Mouse (Mus musculus) mature B cell (primary cell): ENCODE measurements around the gene Hsh2d.

Source experiments
- in situ Hi-C: fragments of 300-500 bp; cut with MboI; formaldehyde crosslinking; loops from 2 replicates; pipeline ENCODE4 v1.14.3; 2019

Gene Hsh2d

DNA sequence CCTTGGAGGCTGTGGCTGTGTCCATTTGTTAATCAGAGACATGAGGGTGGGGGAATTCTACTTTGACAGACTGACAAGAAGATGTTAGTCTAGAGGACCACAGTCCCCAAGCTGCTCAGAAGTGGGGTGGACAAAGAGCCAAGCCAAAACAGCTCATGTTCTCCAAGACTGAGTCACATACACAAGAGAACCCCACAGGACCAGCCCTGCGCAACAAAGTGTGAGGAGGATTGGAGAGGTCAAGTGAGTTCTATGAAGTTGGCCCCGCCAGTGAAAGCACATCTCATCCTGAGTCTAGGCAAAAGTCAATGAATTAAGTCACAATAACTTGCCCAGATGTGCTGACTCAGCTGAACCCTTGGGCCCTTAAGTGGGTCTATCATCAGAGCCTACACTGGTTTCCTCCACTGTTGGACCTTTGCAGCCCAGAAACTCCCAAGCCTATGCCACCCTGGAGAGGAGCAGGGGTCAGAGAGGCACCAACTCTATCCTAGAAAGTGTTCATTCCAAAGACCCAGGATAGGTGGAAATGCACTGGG, 1.6 kb upstream of the Hsh2d start:
- in situ Hi-C loops = no loop called here

DNA sequence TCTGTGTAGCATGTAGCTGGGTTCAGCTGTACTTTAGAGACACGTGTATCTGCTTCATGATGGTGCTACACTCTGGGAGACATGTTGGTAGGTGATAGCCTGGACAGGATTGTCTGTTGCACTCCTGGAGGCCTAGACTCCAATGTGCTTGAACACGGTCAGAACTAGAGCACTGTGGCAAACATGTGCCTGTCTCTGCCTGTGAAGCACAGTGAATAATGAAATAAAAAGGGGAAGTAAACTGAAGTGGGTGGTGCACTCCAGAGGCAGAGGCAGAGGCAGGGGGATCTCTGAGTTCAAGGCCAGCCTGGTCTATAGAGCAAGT, 739 bp downstream of the Hsh2d start:
- in situ Hi-C loops = no loop called here

DNA sequence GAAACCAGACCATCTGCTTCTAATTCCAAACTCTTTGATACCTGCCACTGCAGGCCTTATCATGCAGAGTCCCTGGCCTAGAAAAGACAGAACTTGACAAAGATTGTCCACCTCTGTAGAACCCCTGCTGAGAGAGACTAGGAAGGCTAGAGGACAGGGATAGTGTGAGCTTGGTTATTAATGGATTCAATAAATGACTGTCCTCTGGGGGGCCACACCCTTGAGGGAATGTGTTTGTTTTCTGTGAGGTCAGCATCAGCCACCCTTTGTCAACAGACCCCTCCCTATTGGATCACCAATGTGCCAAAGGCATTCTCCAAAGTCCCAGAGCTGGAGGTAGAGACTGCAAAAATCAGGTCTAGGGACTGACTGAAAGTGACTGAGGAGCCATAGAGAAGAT, 2.6 kb downstream of the Hsh2d start:
- in situ Hi-C loops = no loop called here

DNA sequence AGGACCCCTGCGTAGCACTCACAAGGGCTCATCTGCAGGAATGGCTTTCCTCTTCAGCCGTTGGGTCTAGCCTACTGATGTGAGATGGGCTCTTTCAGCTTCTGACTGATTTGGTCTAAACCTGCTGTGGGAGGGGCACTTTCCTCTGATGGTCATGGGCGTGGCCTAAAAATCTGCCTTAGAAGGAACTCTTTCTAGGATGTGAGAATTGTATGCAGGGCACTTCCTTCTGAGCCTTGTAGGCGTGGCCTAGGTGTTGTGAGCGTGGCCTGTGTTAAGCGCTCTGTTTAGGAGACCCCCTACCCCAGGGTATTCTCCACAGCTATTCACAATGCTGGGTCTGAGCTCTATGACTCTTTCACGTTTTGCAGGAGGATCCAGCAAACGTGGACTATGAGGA, 8.6 kb downstream of the Hsh2d start:
- in situ Hi-C loops = no loop called here

DNA sequence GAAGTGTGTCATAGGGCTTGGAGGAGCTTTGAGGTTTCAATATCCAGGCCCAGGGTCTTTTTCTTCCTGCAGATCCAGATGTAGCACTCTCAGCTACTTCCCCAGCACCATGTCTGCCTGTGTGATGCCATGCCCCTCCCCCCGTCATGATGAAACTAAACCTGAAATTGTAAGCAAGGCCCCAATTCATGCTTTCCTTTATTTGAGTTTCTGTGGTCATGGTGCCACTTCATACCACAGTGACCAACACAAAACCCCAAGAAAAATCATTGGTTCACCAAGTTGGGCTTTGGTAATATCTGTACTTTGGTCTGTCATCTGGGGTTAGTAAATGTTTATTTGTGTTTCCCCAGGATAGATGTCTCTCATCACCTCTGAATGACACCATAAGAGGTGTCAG, 19.1 kb downstream of the Hsh2d start:
- in situ Hi-C loops = no loop called here

DNA sequence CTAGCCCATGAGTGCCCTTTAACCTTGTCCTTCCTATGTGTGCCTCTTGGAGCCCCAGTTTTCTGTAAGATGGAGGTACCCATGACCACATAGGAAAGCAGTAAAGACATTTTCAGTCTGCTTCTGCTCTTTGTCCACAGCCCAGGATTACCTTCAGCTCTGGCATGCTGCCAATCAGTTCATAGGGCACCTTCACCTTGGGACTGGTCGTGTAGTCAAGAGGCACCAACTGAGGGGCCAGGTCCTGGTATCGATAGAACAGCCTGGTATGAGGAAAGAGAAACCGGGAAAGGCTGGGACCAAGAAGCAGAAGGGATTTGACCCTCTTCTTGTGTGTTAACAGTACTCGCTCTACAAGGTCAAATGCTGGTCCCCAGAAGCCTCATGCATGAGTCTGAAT, 20.8 kb downstream of the Hsh2d start:
- in situ Hi-C loops = no loop called here

DNA sequence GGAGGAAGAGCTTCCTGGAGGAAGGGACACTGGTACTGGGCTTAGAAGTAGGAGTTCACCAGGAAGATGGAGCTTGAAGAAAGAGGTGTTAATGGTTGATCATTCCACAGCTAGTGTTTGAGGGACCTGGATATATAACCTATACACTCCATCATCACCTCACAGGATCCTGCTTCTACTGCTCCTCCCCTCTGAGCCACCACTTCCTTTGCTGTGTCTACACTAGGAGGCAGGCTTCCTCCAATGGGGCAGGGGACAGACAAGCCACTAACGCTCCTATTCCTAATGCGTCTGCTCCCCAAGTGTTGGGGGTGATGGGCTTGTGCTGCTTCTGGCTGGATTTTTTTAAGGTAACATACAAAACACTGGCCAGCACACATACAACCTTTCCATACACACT, 21.3 kb downstream of the Hsh2d start:
- in situ Hi-C loops = no loop called here

DNA sequence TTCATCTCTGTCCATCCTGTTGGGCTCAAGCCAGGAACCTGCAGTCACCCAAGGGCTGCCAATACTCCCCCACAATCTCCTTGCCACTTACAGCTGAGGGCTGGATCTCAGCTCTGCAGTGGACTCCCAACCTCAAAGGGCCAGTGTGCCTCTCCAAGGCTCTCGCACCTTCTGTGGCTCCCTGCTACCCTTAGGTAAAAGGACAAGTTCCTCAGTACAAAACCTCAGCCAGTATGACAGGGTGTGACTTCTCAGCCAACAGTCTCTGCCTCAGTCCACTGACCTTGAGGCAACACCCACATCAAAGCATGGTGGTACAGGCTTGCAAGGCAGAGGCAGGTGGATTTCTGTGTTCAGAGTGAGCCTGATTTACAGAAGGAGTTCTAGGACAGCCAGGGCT, 22.4 kb downstream of the Hsh2d start:
- in situ Hi-C loops = no loop called here

DNA sequence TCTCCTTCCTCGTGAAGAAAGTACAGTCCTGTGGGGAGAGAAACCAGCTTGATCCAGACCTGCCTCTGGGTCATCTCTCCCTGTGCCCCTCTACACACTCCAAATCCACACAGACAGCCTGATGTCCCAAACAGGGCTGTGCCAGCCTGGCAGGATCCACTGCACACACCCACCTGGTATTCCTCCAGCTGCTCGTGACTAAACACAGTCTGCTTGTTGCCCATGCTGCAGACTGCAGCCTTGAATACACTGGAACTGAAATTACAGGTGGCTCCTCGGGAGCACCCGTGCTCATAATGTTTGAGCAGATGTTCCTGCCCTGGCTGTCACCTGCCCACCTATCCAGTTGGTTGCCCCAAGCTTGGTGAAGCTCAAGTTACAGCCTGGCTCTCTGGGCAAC, 23.3 kb downstream of the Hsh2d start, which contains the start of gene Cib3:
Cib3 (minus strand) TSS at position 87 of the 400 bp plus-strand sequence.
- in situ Hi-C loops = no loop called here

DNA sequence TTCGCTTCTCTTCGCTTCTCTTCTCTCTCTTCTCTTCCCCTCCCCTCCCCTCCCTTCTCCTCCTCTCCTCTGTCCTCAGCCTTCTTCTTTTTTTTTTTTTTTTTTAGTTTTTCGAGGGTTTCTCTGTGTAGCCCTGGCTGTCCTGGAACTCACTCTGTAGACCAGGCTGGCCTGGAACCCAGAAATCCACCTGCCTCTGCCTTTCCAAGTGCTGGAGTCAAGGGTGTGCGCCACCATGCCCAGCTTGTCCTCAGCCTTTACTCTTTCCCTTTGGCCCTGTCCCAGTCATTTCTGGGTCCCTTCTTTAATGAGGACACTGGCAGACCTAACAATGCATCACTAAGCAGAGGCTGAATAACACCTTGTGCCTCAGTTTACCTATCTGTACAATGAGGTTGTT, 24.1 kb downstream of the Hsh2d start, which contains the start of gene Gm11034:
Gm11034 (minus strand) TSS at position 101 of the 400 bp plus-strand sequence.
- in situ Hi-C loops = no loop called here

DNA sequence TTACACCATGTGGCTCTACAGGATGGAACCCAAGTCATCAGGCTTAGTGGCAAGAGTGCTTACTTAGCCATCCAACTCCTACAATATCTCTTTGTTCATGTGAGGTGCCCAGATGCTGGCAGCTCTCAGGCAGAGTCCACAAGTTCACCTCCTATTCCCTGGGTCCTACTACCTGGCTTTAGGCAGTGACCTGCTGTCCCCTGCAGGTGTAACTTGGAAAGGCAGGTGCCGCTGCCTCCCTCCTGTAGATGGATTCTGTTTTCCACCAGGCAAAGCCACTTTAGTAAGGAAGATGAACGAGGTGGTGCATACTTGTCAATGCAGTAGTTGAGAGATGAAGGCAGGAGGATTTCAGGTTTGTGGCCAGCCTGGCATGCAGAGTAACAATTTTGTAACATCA, 25.6 kb downstream of the Hsh2d start:
- in situ Hi-C loops = no loop called here

DNA sequence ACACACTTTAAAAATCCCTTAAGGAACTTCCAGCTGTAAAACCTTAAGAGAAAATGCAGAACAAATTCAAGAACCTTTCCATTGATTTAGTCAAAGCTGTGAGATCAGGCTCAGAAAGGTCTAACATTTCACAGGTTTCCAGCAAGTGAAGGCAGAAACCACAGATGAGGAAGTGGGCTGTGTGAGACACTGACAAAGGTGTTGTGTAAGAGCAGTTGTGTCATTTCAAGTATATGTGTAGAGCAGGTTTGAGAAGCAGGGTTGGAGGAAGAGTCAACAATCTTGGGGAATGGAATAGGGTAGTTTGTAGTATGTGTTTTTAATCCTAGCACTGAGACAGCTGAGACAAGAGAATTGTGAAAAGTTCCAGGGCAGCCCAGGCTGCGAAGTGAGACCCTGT, 26.4 kb downstream of the Hsh2d start:
- in situ Hi-C loops = no loop called here

DNA sequence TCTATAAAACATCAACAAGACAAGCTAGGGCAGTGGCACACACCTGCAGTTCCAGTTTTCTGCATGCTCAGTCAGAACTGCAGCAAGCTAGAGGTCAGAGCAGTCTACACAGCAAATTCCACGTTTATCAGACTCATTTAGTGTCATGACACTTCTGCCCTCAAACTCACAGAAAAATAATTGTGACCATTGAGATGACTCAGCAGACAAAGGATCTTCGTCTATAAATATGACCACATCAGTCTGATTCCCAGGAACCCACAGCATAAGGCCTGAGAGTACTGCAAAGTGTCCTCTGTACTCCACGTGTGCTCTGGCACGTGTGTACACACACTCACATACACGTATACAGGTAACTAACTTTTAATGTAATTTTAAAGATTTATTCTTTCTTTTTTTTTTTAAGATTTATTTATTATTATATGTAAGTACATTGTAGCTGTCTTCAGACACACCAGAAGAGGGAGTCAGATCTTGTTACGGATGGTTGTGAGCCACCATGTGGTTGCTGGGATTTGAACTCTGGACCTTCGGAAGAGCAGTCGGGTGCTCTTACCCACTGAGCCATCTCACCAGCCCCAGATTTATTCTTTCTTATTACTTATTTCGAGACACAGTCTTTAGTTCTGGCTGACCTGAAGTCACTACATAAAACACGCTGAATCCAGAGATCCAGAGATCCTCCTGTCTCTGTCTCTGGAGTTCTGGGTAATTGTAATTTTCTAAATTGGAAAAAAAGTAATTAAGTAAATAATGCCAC, 29.5 kb downstream of the Hsh2d start:
- in situ Hi-C loops = no loop called here

DNA sequence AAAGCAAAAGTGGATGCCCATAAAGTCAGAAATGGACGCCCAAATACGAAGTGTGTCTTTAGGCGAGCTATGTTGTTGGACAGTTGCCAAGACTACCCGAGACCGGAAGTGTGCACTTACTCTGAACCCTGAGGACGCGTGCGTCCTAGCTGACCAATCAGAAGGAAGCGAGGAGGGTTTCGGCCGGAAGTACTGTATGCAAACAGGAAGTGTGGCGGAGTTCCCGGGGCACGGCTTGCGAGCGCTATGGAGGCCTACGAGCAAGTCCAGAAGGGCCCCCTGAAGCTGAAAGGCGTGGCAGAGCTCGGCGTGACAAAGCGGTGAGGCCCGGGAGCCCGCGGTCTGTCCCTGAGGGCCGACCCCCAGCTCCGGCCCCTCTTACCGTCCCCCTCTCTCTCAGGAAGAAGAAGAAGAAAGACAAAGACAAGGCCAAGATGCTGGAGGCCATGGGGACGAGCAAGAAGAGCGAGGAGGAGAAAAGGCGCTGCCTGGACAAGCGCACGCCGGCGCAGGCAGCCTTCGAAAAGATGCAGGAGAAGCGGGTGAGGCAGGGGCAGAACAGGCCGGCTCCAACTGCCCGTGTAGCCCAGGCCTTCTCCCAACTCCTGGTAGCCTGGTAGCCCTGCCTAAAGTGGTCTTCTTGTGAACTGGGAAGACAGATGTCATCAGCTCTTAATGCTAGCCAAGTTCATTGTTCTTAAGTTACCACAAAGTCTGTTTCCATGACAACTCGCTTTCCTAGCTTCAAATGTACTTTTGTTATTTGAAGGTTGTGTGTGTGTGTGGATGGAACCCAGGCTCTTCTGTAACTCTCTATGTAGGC, 30.3 kb downstream of the Hsh2d start, which contains the start of gene Fam32a:
Fam32a (plus strand) TSS at position 190 of the 823 bp plus-strand sequence.
- in situ Hi-C loops = no loop called here

DNA sequence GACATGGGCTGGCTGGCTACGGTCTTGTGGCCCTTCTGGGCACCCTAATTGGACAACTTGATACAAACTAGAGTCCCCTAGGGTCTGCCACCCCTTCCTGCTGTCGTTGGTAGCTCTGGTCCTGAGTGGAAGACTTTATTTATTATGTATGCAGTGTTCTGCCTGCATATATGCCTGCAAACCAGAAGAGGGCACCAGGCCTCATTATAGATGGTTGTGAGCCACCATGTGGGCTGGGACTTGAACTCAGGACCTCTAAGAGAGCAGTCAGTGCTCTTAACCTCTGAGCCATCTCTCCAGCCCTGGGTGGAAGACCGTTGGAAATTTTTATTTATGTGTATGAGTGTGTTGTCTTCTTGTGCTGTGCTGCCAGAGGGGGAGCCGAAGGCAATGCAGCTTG, 31.3 kb downstream of the Hsh2d start:
- in situ Hi-C loops = no loop called here

DNA sequence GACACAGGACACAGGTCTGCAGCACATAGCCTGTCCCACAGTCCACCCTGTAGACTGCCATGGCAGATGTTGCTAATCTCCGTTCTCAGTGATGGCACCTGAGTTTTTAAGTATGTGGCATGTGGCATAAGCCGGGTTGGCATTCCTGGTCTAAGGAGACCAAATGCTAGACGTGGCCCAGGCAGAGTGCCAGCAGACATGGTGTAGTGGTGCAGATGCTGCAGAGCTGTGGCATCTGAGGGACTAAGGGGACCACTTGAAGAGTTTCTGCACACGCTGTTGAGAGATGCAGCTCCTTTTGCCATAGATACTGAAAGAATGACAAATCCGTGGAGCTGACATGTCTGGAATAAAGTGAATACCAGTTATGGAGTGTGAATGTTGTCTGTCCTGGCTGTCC, 33.2 kb downstream of the Hsh2d start:
- in situ Hi-C loops = no loop called here

DNA sequence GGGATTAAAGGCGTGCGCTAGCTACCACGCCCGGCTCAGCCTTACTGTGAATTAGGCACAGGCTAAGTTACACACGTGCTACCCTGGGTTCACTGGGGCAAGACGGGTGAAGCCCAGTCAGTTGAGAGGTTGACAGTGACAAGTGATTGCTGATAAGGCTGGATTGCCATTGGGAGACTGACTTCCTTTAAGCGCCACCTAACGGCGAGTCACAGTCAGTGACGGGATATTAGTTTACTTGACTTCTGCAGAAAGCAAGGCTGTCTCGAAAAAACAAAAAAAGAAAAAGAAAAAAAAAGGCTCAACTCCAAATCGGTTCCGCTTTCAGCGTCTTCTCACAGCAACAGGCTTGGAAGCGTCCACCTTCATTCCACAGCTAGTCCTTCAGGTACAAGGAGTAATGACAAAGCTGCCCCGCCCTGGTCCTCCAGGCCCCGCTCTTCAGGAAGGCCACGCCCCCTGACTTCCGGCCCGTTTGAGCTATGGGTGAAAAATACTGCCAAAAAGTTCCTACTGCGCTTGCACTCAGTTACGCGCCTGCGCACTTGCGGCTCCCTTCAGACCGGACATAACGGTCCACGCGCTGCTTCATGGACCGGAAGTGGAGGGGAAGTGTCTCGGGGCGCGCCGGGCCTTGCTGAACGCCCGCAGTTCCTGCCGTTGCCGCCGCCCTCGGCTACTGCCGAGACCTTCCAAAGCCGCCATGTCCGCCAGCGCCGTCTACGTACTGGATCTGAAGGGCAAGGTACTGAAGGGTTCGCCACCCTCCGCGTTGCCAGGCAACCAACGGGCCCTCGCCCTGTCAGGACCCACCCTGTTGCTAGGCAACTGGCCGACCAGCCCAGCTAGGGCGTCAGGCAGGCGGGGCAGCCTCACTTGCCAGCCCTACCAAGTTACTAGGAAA, 50.3 kb downstream of the Hsh2d start, which contains the start of gene Ap1m1:
Ap1m1 (plus strand) TSS at position 520 of the 904 bp plus-strand sequence.
- in situ Hi-C loops = no loop called here

DNA sequence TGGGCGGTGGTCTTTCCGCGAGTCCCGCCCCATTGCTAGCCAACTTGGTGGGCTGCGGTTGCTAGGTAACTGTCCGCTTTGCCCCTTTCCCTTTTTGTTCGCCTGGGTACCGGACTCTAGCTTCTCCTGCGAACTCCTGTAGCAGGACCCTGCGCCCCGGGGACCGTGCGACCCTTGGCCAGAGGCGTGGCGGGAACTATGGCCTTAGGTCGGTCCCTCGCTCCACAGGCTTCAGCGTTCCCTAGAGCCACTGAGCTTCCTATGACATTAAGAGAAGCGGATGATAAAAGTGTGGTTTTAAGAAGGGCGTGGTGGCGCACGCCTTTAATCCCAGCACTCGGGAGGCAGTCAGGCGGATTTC, 50.9 kb downstream of the Hsh2d start:
- in situ Hi-C loops = no loop called here

DNA sequence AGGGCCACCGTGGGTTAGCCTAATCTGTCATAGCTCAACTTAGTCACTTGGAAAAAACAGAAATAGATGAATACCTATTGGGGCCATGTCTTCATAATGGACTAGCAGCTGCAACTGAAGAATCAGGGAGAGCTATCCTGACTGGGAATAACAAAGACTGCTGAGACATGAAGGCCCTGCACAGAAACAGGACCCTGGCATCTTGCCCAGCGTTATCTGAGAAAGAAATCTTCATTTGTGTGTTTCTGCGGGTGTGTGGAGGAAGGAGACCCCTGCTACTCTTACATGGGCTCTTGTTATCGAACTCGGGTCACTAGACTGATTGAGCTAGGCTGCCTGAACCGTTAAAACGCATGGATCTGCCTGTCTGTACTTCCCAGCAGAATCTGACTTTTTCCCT, 51.5 kb downstream of the Hsh2d start:
- in situ Hi-C loops = no loop called here

DNA sequence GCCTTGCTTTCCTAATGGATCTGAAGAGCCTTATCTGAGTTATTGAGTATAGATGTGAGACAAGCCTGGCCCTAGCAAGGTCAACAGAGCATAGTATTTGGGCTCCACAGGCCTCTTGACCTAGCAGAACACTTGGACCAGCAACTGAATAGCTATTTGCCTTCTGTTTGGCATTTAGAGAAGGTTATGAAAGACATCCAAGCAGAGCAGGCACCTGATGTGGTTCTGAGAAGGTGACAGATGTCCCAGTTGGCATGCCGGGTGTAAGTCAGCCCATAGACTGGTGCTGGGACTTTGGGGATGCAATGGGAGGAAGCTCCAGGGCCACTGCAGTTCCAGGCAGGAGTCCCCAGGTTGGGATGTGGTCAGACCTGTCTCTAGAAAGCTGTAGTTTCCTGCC, 52.8 kb downstream of the Hsh2d start:
- in situ Hi-C loops = no loop called here

DNA sequence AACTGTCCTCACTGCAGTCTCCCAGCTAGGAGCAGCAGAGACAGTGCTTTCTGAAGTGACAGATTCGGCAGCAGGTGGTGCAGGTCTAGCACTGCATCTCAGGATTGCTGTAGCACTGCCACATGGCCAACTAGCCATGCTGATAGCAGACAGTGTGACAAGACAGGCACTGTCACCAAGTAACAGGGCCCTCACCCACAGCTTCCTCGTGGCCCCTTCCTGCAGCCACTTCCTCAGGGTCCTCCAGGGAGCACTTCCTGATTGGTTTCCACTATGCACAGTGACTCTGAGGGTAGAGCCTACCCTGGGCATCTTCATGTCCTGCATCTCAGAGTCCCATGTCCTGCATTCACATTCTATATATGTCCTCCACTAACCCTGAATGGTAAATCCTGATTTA, 55.2 kb downstream of the Hsh2d start:
- in situ Hi-C loops = no loop called here
